Mouse (Mus musculus) myocyte (in vitro differentiated cells): ENCODE data around the gene Phox2a.

Experiments
- CEBPB ChIP-seq: IDR thresholded peaks from 2 replicates; pipeline ENCODE4 v1.6.1; 2011; ENCODE audit warnings: mild to moderate bottlenecking, moderate library complexity; ENCODE audit not compliant: poor library complexity, insufficient read depth, severe bottlenecking
- MAX ChIP-seq: IDR thresholded peaks from one replicate; pipeline ENCODE4 v1.6.1; 2011; ENCODE audit warnings: low read depth, mild to moderate bottlenecking, control low read depth
- MYOG ChIP-seq, 3 experiments: IDR thresholded peaks; one replicate each; pipeline ENCODE4 v1.6.1; 2011; ENCODE audit warnings: control low read depth in 2 of 3, low read depth in 2 of 3, mild to moderate bottlenecking in 2 of 3; ENCODE audit not compliant: insufficient read length in 2 of 3, control insufficient read depth in 1 of 3, insufficient read depth in 1 of 3
- POLR2A ChIP-seq: IDR thresholded peaks from one replicate; pipeline ENCODE4 v1.6.1; 2011; ENCODE audit warnings: low read depth, mild to moderate bottlenecking, control low read depth, moderate library complexity; ENCODE audit not compliant: insufficient read length
- POLR2AphosphoS2 ChIP-seq: IDR thresholded peaks from one replicate; pipeline ENCODE4 v1.6.1; 2011; ENCODE audit warnings: low read depth, control low read depth; ENCODE audit not compliant: insufficient read length
- REST ChIP-seq: IDR thresholded peaks from one replicate; pipeline ENCODE4 v1.6.1; 2011; ENCODE audit warnings: mild to moderate bottlenecking, control low read depth, moderate library complexity; ENCODE audit not compliant: insufficient read depth, insufficient read length

GRCm38 (mm10) chr7:101867482-101867881, 49.4 kb downstream of the Phox2a start:
- no peak for TF ChIP-seq POLR2AphosphoS2
- no peak for TF ChIP-seq CEBPB
- no peak for TF ChIP-seq REST
- no peak for TF ChIP-seq POLR2A
- TF ChIP-seq MYOG (IDR thresholded peaks at IDR 0.05; ENCODE audit: control insufficient read depth in 1 of 3, insufficient read depth in 1 of 3, insufficient read length in 2 of 3, low read depth in 2 of 3), result no peak
- TF ChIP-seq MAX, result no peak
